Mouse (Mus musculus) stomach, postnatal 0 days (tissue): Measurements from ENCODE around the gene Atxn1.

Experiments
- CTCF ChIP-seq: IDR thresholded peaks from 2 replicates; pipeline ENCODE4 v1.5.1; 2016; ENCODE audit warnings: antibody characterized with exemption, low read depth, mild to moderate bottlenecking, moderate library complexity
- EP300 ChIP-seq: optimal IDR thresholded peaks from 2 replicates; pipeline ENCODE3; 2016; ENCODE audit warnings: antibody characterized with exemption

- TF ChIP-seq CTCF (peak; percentile 35; the same call in 1 of the 2 replicates), EP300 (no peak)
These were observed 216.1 kb downstream of the Atxn1 start for GRCm38 (mm10) chr13:45748691-45749090.
